Mouse (Mus musculus): Measurements from ENCODE around the gene Ror2. TPM values are rescaled to one million over a fixed set of nuclear protein-coding genes. Genes with fewer than 3 reads are reported as not detected.

The Ror2 gene
- polyA plus RNA-seq, 1 experiment from 2014 or later = 21.7 TPM

DNA sequence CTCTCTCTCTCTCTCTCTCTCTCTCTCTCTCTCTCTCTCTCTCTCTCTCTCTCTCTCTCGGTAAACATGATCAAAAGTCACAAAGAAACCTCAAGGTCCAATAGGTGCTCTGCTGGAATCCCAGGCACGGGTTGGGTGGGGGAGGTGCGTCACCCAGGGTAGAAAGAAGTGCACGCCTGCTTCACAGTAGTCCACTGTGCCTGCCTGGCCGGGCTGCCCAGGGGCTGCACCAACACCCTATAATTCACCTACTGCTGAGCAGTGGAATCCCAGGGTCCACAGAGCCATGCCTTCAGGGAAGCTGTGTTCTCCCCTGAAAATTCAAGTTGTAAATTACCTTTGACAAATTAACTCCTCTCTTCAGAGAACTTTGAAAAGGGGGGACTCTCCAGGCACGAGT is 58.9 kb downstream of the Ror2 start:
- no peaks in the 10 kb centered on the region for H3K27me3 ChIP-seq
- H3K36me3 ChIP-seq = no peaks in the 10 kb centered on the region
- no peaks in the 10 kb centered on the region; the same call in 1 of the 2 replicates for H3K9me3 ChIP-seq
- no peak overlapping the region for H3K9ac ChIP-seq
- H3K4me1 ChIP-seq = peaks cover 39% of the 10 kb centered on the region
- no peak for ATAC-seq (ENCODE audit: insufficient number of reproducible peaks, low FRiP score, low TSS enrichment, low read depth)
- no peak overlapping the region for H3K4me3 ChIP-seq
- WGBS = 30% methylated on average over 6 of the region's 6 CpGs
- H3K4me2 ChIP-seq = no peak overlapping the region
- no peak overlapping the region; the same call in 1 of the 2 replicates for H3K27ac ChIP-seq

DNA sequence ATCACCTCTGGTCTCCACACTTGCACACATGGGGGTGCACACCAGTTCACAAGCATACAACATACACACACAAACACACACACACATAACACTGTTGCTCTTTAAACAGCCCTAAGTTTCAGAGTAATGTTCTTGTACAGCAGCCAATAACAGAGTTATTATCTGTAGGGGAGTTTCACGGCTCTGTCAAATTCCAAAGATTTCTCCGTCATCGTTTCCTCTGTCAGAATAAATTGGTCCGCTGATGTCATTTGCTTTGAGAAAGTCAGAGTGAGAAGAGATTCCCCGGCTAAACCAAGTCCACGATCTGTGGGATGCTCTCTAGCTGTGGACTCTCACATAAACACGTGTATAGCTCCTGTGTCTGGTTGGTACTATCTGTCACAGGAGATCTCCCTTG is 59.5 kb downstream of the Ror2 start:
- Histone ChIP-seq H3K4me1 (peaks cover 36% of the 10 kb centered on the region), H3K27me3 (no peaks in the 10 kb centered on the region), H3K4me2 (no peak overlapping the region), H3K36me3 (no peaks in the 10 kb centered on the region), H3K9me3 (no peaks in the 10 kb centered on the region; the same call in 1 of the 2 replicates), H3K9ac (no peak overlapping the region), H3K4me3 (no peak overlapping the region), H3K27ac (no peak overlapping the region)
- no peak for ATAC-seq (ENCODE audit: insufficient number of reproducible peaks, low FRiP score, low TSS enrichment, low read depth)
- WGBS = 42% methylated on average over 7 of the region's 7 CpGs

DNA sequence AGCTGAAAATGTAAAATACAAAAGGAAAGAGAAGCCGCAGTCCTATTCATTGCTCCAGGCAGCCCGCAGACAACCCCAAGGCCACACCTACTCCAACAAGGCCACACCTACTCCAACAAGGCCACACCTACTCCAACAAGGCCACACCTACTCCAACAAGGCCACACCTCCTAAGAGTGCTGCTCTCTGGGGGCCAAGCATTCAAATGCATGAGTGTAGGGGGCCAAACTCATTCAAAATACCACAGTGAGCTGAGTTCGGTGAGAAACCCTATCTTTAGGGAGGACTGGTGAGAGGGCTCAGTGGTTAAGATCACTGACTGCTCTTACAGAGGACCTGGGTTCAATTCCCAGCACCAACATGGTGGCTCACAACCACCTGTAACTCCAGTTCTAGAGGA is 60.0 kb downstream of the Ror2 start:
- no peak for ATAC-seq (ENCODE audit: insufficient number of reproducible peaks, low FRiP score, low TSS enrichment, low read depth)
- no peak overlapping the region for H3K4me2 ChIP-seq
- no peaks in the 10 kb centered on the region; the same call in 1 of the 2 replicates for H3K9me3 ChIP-seq
- H3K36me3 ChIP-seq = no peaks in the 10 kb centered on the region
- 98% methylated on average over 3 of the region's 3 CpGs for WGBS
- H3K27me3 ChIP-seq = no peaks in the 10 kb centered on the region
- no peak overlapping the region for H3K27ac ChIP-seq
- no peak overlapping the region for H3K9ac ChIP-seq
- H3K4me1 ChIP-seq = peaks cover 36% of the 10 kb centered on the region
- H3K4me3 ChIP-seq = no peak overlapping the region

DNA sequence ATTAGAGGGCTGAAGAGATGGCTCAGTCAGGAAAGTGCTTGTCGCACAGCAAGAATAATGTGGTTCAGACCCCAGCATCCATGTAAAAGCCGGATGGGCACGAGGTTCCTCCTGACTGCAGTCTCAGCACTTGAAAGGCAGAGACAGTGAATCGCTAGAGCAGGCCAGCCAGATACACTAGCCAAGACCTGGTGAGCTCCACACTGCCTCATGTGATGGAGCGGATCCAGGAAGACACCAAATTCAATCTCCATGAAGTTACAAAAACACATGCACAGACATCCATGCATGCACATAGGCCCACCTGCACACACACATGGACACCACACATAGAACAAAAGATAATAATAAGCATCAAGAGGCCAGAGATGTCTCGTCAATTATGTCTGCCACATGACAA is 64.7 kb downstream of the Ror2 start:
- H3K4me3 ChIP-seq = no peak overlapping the region
- H3K9ac ChIP-seq = no peak overlapping the region
- H3K36me3 ChIP-seq = no peaks in the 10 kb centered on the region
- no peaks in the 10 kb centered on the region for H3K27me3 ChIP-seq
- 67% methylated on average over 6 of the region's 6 CpGs for WGBS
- no peak overlapping the region for H3K4me2 ChIP-seq
- H3K9me3 ChIP-seq = no peaks in the 10 kb centered on the region; the same call in none of the 2 replicates
- ATAC-seq (ENCODE audit: insufficient number of reproducible peaks, low FRiP score, low TSS enrichment, low read depth) = no peak
- H3K27ac ChIP-seq = no peak overlapping the region
- H3K4me1 ChIP-seq = peaks cover 44% of the 10 kb centered on the region

DNA sequence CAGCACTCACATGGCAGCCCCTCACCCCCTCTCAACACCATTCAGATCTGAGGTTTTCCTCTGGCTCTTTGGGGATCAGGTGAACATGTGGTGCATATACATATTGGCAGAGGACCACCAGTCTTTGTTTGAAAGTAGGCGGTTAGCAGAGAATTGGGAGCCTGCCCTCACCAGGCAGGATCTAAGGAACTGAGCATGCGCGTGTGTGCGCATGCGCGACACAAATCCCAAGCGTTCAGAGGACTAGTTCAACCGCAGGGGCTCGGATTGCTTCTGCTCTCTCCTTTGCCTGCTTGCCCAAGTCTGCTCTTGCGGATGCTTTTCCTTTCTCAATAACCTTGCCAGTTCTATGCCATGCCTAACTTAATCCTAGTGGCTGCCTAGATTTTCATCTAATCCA is 66.0 kb downstream of the Ror2 start:
- no peaks in the 10 kb centered on the region for H3K36me3 ChIP-seq
- 88% methylated on average over 10 of the region's 10 CpGs for WGBS
- H3K9ac ChIP-seq = no peak overlapping the region
- no peaks in the 10 kb centered on the region for H3K27me3 ChIP-seq
- H3K27ac ChIP-seq = no peak overlapping the region
- H3K4me2 ChIP-seq = no peak overlapping the region
- no peak overlapping the region for H3K4me3 ChIP-seq
- no peaks in the 10 kb centered on the region; the same call in 1 of the 2 replicates for H3K9me3 ChIP-seq
- H3K4me1 ChIP-seq = peaks cover 40% of the 10 kb centered on the region
- ATAC-seq (ENCODE audit: insufficient number of reproducible peaks, low FRiP score, low TSS enrichment, low read depth) = no peak

DNA sequence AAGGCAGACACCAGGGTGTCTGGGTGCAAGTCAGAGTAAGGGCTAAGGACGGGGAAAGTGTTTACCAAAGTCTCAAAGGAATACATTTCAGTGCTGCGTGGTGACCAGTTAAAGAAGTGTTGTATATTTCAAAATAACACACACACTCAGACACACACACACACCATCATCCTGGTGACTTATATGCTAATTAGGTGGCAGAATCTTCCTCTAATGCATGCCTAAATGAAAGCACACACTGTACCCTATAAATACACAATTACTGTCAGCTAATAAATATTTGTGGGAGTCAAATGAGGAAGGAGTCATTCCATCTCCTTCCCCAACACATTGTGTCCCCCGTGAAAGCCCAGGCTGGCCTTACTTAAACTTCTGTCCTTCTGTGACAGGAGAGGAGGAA is 66.5 kb downstream of the Ror2 start:
- no peak overlapping the region for H3K4me2 ChIP-seq
- H3K4me1 ChIP-seq = peaks cover 40% of the 10 kb centered on the region
- H3K9ac ChIP-seq = no peak overlapping the region
- H3K36me3 ChIP-seq = no peaks in the 10 kb centered on the region
- no peaks in the 10 kb centered on the region for H3K27me3 ChIP-seq
- no peak overlapping the region for H3K27ac ChIP-seq
- H3K4me3 ChIP-seq = no peak overlapping the region
- H3K9me3 ChIP-seq = no peaks in the 10 kb centered on the region; the same call in 1 of the 2 replicates
- ATAC-seq (ENCODE audit: insufficient number of reproducible peaks, low FRiP score, low TSS enrichment, low read depth) = no peak
- WGBS = 77% methylated on average over 3 of the region's 3 CpGs

DNA sequence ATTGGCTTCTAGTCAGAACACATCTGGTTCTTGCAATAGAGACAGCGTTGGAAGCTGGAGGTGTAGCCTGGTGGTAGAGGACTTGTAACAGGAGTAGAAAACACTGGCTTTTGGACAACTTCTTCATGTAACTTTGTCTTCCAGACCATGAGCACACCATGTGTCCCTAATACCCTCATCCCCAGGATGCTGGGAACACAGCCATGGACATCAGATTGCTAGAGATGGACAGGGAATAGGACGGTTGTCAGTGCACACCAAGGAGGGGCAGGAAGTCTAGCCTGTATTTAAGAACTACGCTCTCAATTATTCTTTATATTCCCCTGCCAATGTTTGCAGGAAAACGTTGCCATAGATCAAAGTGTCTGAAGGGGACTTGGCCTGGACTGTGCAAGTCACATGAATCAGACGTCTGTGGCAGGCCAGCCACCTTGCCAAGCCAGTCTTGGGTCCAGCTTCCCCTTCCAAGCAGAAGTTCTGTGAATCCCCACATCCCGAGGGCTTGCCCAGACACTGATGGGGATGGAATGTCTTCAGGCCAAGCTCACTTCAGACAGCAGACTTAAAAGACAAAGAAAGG is 68.4 kb downstream of the Ror2 start:
- Histone ChIP-seq H3K36me3 (no peaks in the 10 kb centered on the region), H3K4me1 (peaks cover 51% of the 10 kb centered on the region), H3K4me3 (no peak overlapping the region), H3K27ac (no peak overlapping the region), H3K4me2 (no peak overlapping the region), H3K9ac (no peak overlapping the region), H3K9me3 (no peaks in the 10 kb centered on the region; the same call in 1 of the 2 replicates), H3K27me3 (no peaks in the 10 kb centered on the region)
- 31% methylated on average over 6 of the region's 6 CpGs for WGBS
- ATAC-seq (ENCODE audit: insufficient number of reproducible peaks, low FRiP score, low TSS enrichment, low read depth) = no peak

DNA sequence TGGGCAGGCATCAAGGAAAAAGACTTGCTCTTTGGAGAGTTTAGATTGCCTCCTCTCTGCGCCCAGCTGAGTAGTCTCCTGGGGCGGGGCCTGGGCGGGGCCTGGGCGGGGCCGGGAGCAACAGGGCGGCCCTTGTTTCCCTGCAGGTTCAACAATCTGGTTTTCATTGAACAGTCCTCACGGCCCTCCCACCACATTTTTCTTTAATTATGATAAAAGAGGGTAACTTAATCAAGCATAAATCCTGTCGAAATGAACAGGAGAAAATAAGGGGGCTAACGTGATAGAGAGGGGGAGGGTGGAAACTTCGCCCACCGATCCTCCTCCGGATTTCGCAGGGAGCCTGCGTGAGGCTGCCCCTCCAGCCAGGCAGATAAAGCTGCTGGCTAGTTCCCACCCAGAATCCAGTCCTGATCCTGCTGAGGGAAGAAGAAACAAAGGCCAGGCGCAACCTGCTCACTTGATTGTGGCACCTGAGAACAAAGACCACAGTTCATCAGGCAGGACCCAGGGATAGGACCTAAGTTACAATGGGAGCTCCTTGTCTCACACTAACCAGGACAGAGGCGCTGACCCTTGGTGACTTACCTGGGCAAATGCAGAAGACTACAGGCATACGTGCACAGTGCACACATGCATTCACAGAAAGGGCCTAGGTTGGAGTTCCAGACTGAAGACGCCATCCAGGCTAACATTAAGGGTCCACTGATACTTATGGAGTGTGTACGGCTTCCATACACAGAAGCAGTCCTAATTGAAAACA is 73.8 kb downstream of the Ror2 start:
- Histone ChIP-seq H3K4me3 (peak overlapping the region; percentile 18), H3K36me3 (no peaks in the 10 kb centered on the region), H3K9ac (no peak overlapping the region), H3K4me2 (peak overlapping the region; percentile 40), H3K9me3 (no peaks in the 10 kb centered on the region), H3K4me1 (peaks cover 50% of the 10 kb centered on the region), H3K27me3 (no peaks in the 10 kb centered on the region), H3K27ac (peak overlapping the region; percentile 64)
- peak; percentile 45; the same call in 1 of the 2 replicates for ATAC-seq (ENCODE audit: insufficient number of reproducible peaks, low FRiP score, low TSS enrichment, low read depth)
- 13% methylated on average over 19 of the region's 19 CpGs for WGBS

DNA sequence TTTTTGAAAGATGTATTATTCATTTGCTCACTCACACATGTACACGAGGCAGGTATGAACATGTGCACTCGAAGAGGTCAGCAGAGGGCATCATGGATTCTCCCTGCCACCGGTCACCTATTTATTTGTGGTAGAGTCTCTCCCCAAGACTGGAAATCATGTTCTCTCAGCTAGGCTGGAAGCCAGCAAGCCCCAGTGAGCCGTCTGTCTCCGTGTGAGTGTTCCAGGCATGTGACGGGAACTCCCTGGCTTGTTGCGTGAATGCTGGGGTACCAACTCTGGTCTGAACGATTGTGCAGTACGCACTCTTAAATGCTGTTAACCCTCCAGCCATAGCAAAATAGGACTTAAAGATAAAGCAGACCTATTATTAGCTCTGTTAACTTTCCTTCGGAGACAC is 77.4 kb downstream of the Ror2 start:
- Histone ChIP-seq H3K36me3 (no peaks in the 10 kb centered on the region), H3K9me3 (no peaks in the 10 kb centered on the region), H3K27me3 (no peaks in the 10 kb centered on the region), H3K4me1 (peaks cover 77% of the 10 kb centered on the region), H3K4me2 (no peak overlapping the region), H3K9ac (no peak overlapping the region), H3K4me3 (no peak overlapping the region), H3K27ac (no peak overlapping the region)
- ATAC-seq (ENCODE audit: insufficient number of reproducible peaks, low FRiP score, low TSS enrichment, low read depth) = no peak
- 62% methylated on average over 10 of the region's 10 CpGs for WGBS

DNA sequence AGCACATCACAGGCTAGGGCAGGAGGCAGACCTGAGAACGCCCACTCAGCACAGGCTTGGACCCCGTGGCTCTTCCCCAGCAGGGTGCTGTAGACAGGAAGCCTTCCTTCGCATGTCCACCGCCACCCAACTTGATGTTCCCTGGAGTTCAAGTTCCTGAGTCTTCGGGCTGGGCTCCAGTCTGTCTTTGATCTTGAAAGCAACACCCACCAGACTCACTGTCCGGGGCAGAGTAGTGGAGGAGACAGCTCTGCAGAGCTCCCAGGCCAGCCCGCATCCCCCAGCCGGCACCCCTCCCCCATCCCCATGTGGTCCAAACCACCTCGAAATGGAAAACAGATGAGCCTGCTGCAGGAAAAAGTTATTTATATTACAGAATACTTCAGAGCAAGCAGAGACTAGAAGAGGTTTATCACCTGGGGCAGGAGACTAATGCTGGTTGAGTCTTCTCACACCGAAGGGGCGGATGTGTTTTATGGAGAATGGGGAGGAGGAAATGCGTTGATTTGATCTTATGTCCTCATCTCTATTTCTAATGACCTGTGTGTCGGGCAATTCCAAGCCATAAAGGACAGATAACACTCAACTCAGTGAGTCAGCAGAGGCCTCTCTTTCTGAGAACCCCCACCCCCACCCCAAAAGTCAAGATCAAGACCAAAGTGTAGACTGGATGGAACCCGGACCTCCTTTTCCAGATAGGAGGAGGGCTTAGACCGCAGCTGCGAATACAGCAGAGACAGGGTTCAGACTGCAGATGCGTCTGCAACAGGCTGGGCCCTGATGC is 80.6 kb downstream of the Ror2 start:
- H3K9ac ChIP-seq = no peak overlapping the region
- H3K27me3 ChIP-seq = no peaks in the 10 kb centered on the region
- H3K4me2 ChIP-seq = peak overlapping the region; percentile 28
- WGBS = 14% methylated on average over 17 of the region's 17 CpGs
- H3K4me3 ChIP-seq = no peak overlapping the region
- H3K4me1 ChIP-seq = peaks cover 76% of the 10 kb centered on the region
- H3K9me3 ChIP-seq = no peaks in the 10 kb centered on the region
- ATAC-seq (ENCODE audit: insufficient number of reproducible peaks, low FRiP score, low TSS enrichment, low read depth) = peak; percentile 77
- no peaks in the 10 kb centered on the region for H3K36me3 ChIP-seq
- peak overlapping the region; percentile 71 for H3K27ac ChIP-seq

DNA sequence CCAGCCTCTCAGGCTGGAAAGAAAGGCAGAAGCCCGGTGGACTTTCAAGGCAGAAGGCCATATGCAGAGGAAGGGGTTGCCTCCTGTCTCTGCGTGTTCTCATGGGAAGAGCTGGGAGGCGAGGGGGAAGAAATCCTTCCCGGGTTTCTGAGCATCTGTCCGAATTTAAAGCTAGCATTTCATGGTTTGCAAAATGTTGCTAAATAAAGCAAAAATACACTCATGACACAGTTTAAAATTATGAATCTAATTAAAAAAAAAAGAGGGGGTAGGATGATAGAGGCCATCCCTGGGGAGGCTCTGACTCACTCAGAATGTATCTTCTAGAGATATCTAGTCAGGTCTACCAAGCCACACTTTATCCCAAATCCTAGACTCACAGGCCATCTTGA is 83.5 kb downstream of the Ror2 start:
- H3K4me2 ChIP-seq = peak overlapping the region; percentile 21; the same call in 1 of the 2 replicates
- no peak overlapping the region for H3K9ac ChIP-seq
- WGBS = 44% methylated on average over 5 of the region's 5 CpGs
- H3K4me1 ChIP-seq = peaks cover 85% of the 10 kb centered on the region
- H3K27ac ChIP-seq = peak overlapping the region; percentile 85
- H3K27me3 ChIP-seq = no peaks in the 10 kb centered on the region
- no peak for ATAC-seq (ENCODE audit: insufficient number of reproducible peaks, low FRiP score, low TSS enrichment, low read depth)
- no peaks in the 10 kb centered on the region for H3K36me3 ChIP-seq
- H3K4me3 ChIP-seq = no peak overlapping the region
- H3K9me3 ChIP-seq = no peaks in the 10 kb centered on the region
